Mouse (Mus musculus) embryonic fibroblast, embryonic 13.5 days (primary cell): ENCODE data around the gene Ninj2.

ENCODE experiments used
- CTCF ChIP-seq: IDR thresholded peaks from 2 replicates; pipeline ENCODE4 v1.5.1; 2011; ENCODE audit warnings: mild to moderate bottlenecking, control low read depth, low read length, moderate library complexity, borderline replicate concordance; ENCODE audit not compliant: insufficient read depth
- POLR2A ChIP-seq: IDR thresholded peaks from 2 replicates; pipeline ENCODE4 v1.6.1; 2011; ENCODE audit warnings: low read depth, mild to moderate bottlenecking, control low read depth, low read length, moderate library complexity

DNA sequence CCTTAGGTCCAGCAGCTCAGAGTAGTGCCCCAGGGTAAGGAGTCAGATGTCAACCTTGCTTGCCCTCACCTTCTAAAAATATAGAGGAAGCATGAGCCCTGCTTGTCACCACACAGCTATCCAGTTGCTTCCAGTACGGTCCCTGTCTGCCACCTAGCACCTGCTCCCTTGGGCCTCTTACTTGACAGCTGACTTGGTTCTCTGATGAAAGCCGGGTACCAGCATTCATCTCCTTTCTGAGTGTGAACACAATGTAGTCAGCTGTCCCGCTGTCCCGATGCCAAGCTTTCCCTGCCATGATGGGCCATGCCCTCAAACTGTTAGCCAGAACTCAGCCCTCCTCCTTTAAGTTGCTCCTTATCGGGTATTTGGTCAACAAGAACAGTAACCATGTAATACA lies 89.0 kb downstream of the Ninj2 start:
- TF ChIP-seq POLR2A = no peak
- no peak for TF ChIP-seq CTCF
